ENCODE assay signal across 13 mouse cellular contexts in the genomic region with DNA sequence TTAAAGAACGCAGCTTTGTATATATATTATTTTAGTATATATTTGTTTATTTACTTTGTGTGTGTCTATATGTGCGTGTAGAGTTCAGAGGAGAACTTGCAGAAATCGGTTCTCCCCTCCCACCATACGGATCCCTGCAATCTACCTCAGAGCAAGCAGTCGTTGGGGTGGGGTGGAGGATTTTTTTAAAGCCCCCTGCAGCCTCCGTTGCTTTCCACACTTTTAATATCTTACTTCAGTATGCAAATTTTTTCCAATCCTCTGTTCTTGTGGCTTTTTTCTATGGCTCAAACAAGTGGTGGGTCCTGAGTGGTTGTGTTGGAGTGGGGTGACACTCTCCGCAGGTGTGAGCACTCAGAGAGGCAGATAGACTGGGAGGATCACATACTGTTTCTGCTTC. TPM values are rescaled to one million over a fixed set of nuclear protein-coding genes. Genes with fewer than 3 reads are reported as not detected.
DNase-seq lines count a peak whose midpoint lies in the region; ATAC-seq and TF ChIP-seq lines count a peak whose summit lies in the region.
"Had no signal": no experiment of that assay in that cellular context is flagged by ENCODE, and none has a peak within 500 bp of the region (broad histone marks: within the 10 kb centered on the region; RNA-seq: fewer than 3 reads in every experiment).

No protein-coding gene starts in this region.

- H3K27ac ChIP-seq in midbrain, embryonic 10.5 days (replicated peaks): peak overlapping the region; percentile 92
- no peak overlapping the region for H3K27ac ChIP-seq in midbrain, postnatal 0 days (ENCODE audit: low read depth, low read length)
- peak overlapping the region; percentile 36; the same call in 1 of the 2 replicates for H3K27ac ChIP-seq in liver, embryonic 12.5 days
- H3K27ac ChIP-seq: gastrocnemius, adult 2 months; layer of hippocampus, adult 2 months had no signal

- H3K36me3 ChIP-seq in midbrain, embryonic 10.5 days: 0 out of 2 replicates have a peak, but pooled peaks cover 4% of the 10 kb centered on the region
- H3K36me3 ChIP-seq in midbrain, postnatal 0 days (ENCODE audit: insufficient read depth, low read length): no peaks in the 10 kb centered on the region
- H3K36me3 ChIP-seq in liver, embryonic 12.5 days: no peaks in the 10 kb centered on the region

- H3K4me3 ChIP-seq in midbrain, embryonic 10.5 days: peak overlapping the region; percentile 58
- H3K4me3 ChIP-seq in midbrain, postnatal 0 days (ENCODE audit: low read depth, low read length): no peak overlapping the region
- peak overlapping the region; percentile 23 for H3K4me3 ChIP-seq in liver, embryonic 12.5 days
- H3K4me3 ChIP-seq: layer of hippocampus, adult 2 months had no signal

- peak; percentile 52 for DNase-seq in heart, adult 11 months
- DNase-seq in heart, postnatal 4 days: no peak
- DNase-seq in midbrain, embryonic 10.5 days (ENCODE audit: low spot score): no peak
- no peak for DNase-seq in midbrain, postnatal 0 days (ENCODE audit: low spot score)
- peak; percentile 24 for DNase-seq in yolk sac, embryonic 10.5 days (ENCODE audit: low spot score)
- DNase-seq in urinary bladder, adult 2 months (ENCODE audit: low spot score): no peak
- DNase-seq in gastrocnemius, postnatal 10 days: no peak
- DNase-seq: cerebellum, adult 11-12 months; gastrocnemius, adult 2 months had no signal

- 4% methylated on average over 7 of the region's 7 CpGs for WGBS in midbrain, embryonic 10.5 days
- 7% methylated on average over 7 of the region's 7 CpGs for WGBS in midbrain, postnatal 0 days
- 16% methylated on average over 7 of the region's 7 CpGs for WGBS in liver, embryonic 12.5 days (ENCODE audit: insufficient replicate concordance)

- H3K9me3 ChIP-seq in midbrain, embryonic 10.5 days (replicated peaks): no peaks in the 10 kb centered on the region
- H3K9me3 ChIP-seq in midbrain, postnatal 0 days (ENCODE audit: low read length): no peaks in the 10 kb centered on the region
- H3K9me3 ChIP-seq in liver, embryonic 12.5 days (replicated peaks): no peaks in the 10 kb centered on the region

- no peaks in the 10 kb centered on the region for H3K27me3 ChIP-seq in midbrain, embryonic 10.5 days (ENCODE audit: low read depth, poor library complexity, severe bottlenecking)
- no peaks in the 10 kb centered on the region for H3K27me3 ChIP-seq in midbrain, postnatal 0 days (ENCODE audit: insufficient read depth, low read length)
- H3K27me3 ChIP-seq in liver, embryonic 12.5 days (replicated peaks): no peaks in the 10 kb centered on the region

- no peak for ATAC-seq in midbrain, postnatal 0 days (ENCODE audit: low FRiP score)
- ATAC-seq in liver, embryonic 12.5 days: no peak
- ATAC-seq: activated CD4-positive, CD25-positive, alpha-beta regulatory T cell, adult 4 months had no signal

- H3K4me1 ChIP-seq in midbrain, embryonic 10.5 days: peaks cover 26% of the 10 kb centered on the region
- H3K4me1 ChIP-seq in midbrain, postnatal 0 days (ENCODE audit: insufficient read depth, low read length): no peaks in the 10 kb centered on the region
- H3K4me1 ChIP-seq in liver, embryonic 12.5 days: peaks cover 6% of the 10 kb centered on the region; the same call in 1 of the 2 replicates

- no peak overlapping the region for H3K9ac ChIP-seq in midbrain, postnatal 0 days (replicated peaks; ENCODE audit: low read length, poor library complexity, severe bottlenecking)
- peak overlapping the region; percentile 14; the same call in 1 of the 2 replicates for H3K9ac ChIP-seq in liver, embryonic 12.5 days

- no peak for TF ChIP-seq CTCF in midbrain, postnatal 0 days (IDR thresholded peaks at IDR 0.05)

- no peak overlapping the region for H3K4me2 ChIP-seq in midbrain, postnatal 0 days (ENCODE audit: low read depth, low read length, poor library complexity, severe bottlenecking)
- H3K4me2 ChIP-seq in liver, embryonic 12.5 days: peak overlapping the region; percentile 42

RNA-seq across cellular contexts. Expression of a gene that starts 0.6 kb away (rescaled TPM):
- total RNA-seq in heart, postnatal 4 days (2021): 1 to 10 TPM; 1.1 to 2.2 TPM
- 9.8 and 11.2 TPM in 2 replicates for polyA plus RNA-seq in midbrain, embryonic 10.5 days (2016; fragmentation: Nextera tagmentation; extraction: Ambion mirVana)
- not detected in 2 replicates for total RNA-seq in midbrain, postnatal 0 days (2014; rRNA removed)
- polyA plus RNA-seq in midbrain, postnatal 0 days (2015; fragmentation: Nextera tagmentation; extraction: Ambion mirVana): 0.17 TPM in 1 of 2 replicates, not detected in the other
- 2.3 and 2.9 TPM in 2 replicates for polyA plus RNA-seq in liver, embryonic 12.5 days (2016; fragmentation: Nextera tagmentation; extraction: Ambion mirVana)
- polyA plus RNA-seq in urinary bladder, adult 2 months (2012; rRNA removed): 0.18 and 0.33 TPM in 2 replicates
- under 1 TPM in 1 of 2 experiments, not detected in 1; 0.21 TPM for total RNA-seq in gastrocnemius, postnatal 10 days (2021)
- total RNA-seq: gastrocnemius, adult 2 months; layer of hippocampus, adult 2 months had no signal
- polyA plus RNA-seq: activated CD4-positive, CD25-positive, alpha-beta regulatory T cell, adult 4 months; C2C12 had no signal

RNA-seq across cellular contexts. Expression of a gene that starts 18.7 kb away (rescaled TPM):
- 1 to 10 TPM; 1.5 to 2.9 TPM for total RNA-seq in heart, postnatal 4 days (2021)
- 10.4 and 14.3 TPM in 2 replicates for polyA plus RNA-seq in midbrain, embryonic 10.5 days (2016; fragmentation: Nextera tagmentation; extraction: Ambion mirVana)
- 115 and 149 TPM in 2 replicates for total RNA-seq in midbrain, postnatal 0 days (2014; rRNA removed)
- 44.9 and 46.2 TPM in 2 replicates for polyA plus RNA-seq in midbrain, postnatal 0 days (2015; fragmentation: Nextera tagmentation; extraction: Ambion mirVana)
- polyA plus RNA-seq in liver, embryonic 12.5 days (2016; fragmentation: Nextera tagmentation; extraction: Ambion mirVana): 2.0 and 2.2 TPM in 2 replicates
- polyA plus RNA-seq in urinary bladder, adult 2 months (2012; rRNA removed): 13.3 and 16.1 TPM in 2 replicates
- total RNA-seq in gastrocnemius, postnatal 10 days (2021): 1 to 10 TPM in 1 of 2 experiments, under 1 TPM in 1; 0.97 to 1.5 TPM
- polyA plus RNA-seq: activated CD4-positive, CD25-positive, alpha-beta regulatory T cell, adult 4 months had no signal

RNA-seq across cellular contexts. Expression of a gene that starts 52.7 kb away (rescaled TPM):
- total RNA-seq in heart, postnatal 4 days (2021): 10 to 100 TPM; 20.9 to 21.3 TPM
- polyA plus RNA-seq in midbrain, embryonic 10.5 days (2016; fragmentation: Nextera tagmentation; extraction: Ambion mirVana): 76.5 and 77.0 TPM in 2 replicates
- total RNA-seq in midbrain, postnatal 0 days (2014; rRNA removed): 41.9 and 43.0 TPM in 2 replicates
- polyA plus RNA-seq in midbrain, postnatal 0 days (2015; fragmentation: Nextera tagmentation; extraction: Ambion mirVana): 31.7 and 35.9 TPM in 2 replicates
- 42.8 and 43.2 TPM in 2 replicates for polyA plus RNA-seq in liver, embryonic 12.5 days (2016; fragmentation: Nextera tagmentation; extraction: Ambion mirVana)
- polyA plus RNA-seq in urinary bladder, adult 2 months (2012; rRNA removed): 45.0 and 54.9 TPM in 2 replicates
- 10 to 100 TPM; 14.9 to 16.4 TPM for total RNA-seq in gastrocnemius, postnatal 10 days (2021)

RNA-seq across cellular contexts. Expression of a gene that starts 53.0 kb away (rescaled TPM):
- total RNA-seq in heart, postnatal 4 days (2021): 10 to 100 TPM; 72.5 to 77.7 TPM
- 94.0 and 97.3 TPM in 2 replicates for polyA plus RNA-seq in midbrain, embryonic 10.5 days (2016; fragmentation: Nextera tagmentation; extraction: Ambion mirVana)
- 5.7 and 7.7 TPM in 2 replicates for total RNA-seq in midbrain, postnatal 0 days (2014; rRNA removed)
- polyA plus RNA-seq in midbrain, postnatal 0 days (2015; fragmentation: Nextera tagmentation; extraction: Ambion mirVana): 70.9 and 71.3 TPM in 2 replicates
- 97.5 and 101 TPM in 2 replicates for polyA plus RNA-seq in liver, embryonic 12.5 days (2016; fragmentation: Nextera tagmentation; extraction: Ambion mirVana)
- 65.2 and 71.8 TPM in 2 replicates for polyA plus RNA-seq in urinary bladder, adult 2 months (2012; rRNA removed)
- total RNA-seq in gastrocnemius, postnatal 10 days (2021): 10 to 100 TPM; 76.0 to 76.5 TPM

RNA-seq across cellular contexts. Expression of a gene that starts 53.2 kb away (rescaled TPM):
- 10 to 100 TPM; 15.1 to 15.9 TPM for total RNA-seq in heart, postnatal 4 days (2021)
- polyA plus RNA-seq in midbrain, embryonic 10.5 days (2016; fragmentation: Nextera tagmentation; extraction: Ambion mirVana): 20.0 and 22.2 TPM in 2 replicates
- total RNA-seq in midbrain, postnatal 0 days (2014; rRNA removed): 57.0 and 57.5 TPM in 2 replicates
- polyA plus RNA-seq in midbrain, postnatal 0 days (2015; fragmentation: Nextera tagmentation; extraction: Ambion mirVana): 35.5 and 36.8 TPM in 2 replicates
- polyA plus RNA-seq in liver, embryonic 12.5 days (2016; fragmentation: Nextera tagmentation; extraction: Ambion mirVana): 14.7 and 17.1 TPM in 2 replicates
- 50.0 and 54.3 TPM in 2 replicates for polyA plus RNA-seq in urinary bladder, adult 2 months (2012; rRNA removed)
- 10 to 100 TPM; 13.6 to 15.4 TPM for total RNA-seq in gastrocnemius, postnatal 10 days (2021)

Comparison
In these comparisons a context has a peak if more than half of its experiments do, and no peak if none do; other contexts are left out.
1. DNase-seq: peak in heart, adult 11 months (single experiment) and yolk sac, embryonic 10.5 days (single experiment); none in heart, postnatal 4 days (single experiment), midbrain, embryonic 10.5 days (single experiment), midbrain, postnatal 0 days (single experiment), urinary bladder, adult 2 months (single experiment) and gastrocnemius, postnatal 10 days (single experiment).